Mouse (Mus musculus): ENCODE results near the gene Tmem178b. TPM values are rescaled to one million over a fixed set of nuclear protein-coding genes. Genes with fewer than 3 reads are reported as not detected.

Tmem178b gene
- polyA plus RNA-seq, 1 experiment from 2014 or later, result 1.2 TPM

GRCm38 (mm10) chr6:39945670-39946440 is 72.8 kb downstream of the Tmem178b start:
- Histone ChIP-seq H3K27ac (ENCODE audit: low read length) (no peak overlapping the region), H3K9me3 (replicated peaks; ENCODE audit: control insufficient read depth, low read length) (no peaks in the 10 kb centered on the region), H3K4me1 (ENCODE audit: control insufficient read depth, insufficient read depth, low read length) (no peaks in the 10 kb centered on the region), H3K4me2 (ENCODE audit: low read depth, low read length) (no peak overlapping the region), H3K36me3 (ENCODE audit: control insufficient read depth, insufficient read depth, low read length) (no peaks in the 10 kb centered on the region), H3K27me3 (ENCODE audit: control insufficient read depth, insufficient read depth, low read length) (no peaks in the 10 kb centered on the region), H3K9ac (ENCODE audit: low read length) (no peak overlapping the region), H3K4me3 (replicated peaks; ENCODE audit: low read length) (no peak overlapping the region)
- WGBS, result 84% methylated on average over 5 of the region's 5 CpGs
- ATAC-seq (ENCODE audit: insufficient read depth, low FRiP score), result no peak

GRCm38 (mm10) chr6:39946601-39947000 is 73.5 kb downstream of the Tmem178b start:
- Histone ChIP-seq H3K9ac (ENCODE audit: low read length) (no peak overlapping the region), H3K36me3 (ENCODE audit: control insufficient read depth, insufficient read depth, low read length) (no peaks in the 10 kb centered on the region), H3K27me3 (ENCODE audit: control insufficient read depth, insufficient read depth, low read length) (no peaks in the 10 kb centered on the region), H3K9me3 (replicated peaks; ENCODE audit: control insufficient read depth, low read length) (no peaks in the 10 kb centered on the region), H3K27ac (ENCODE audit: low read length) (no peak overlapping the region), H3K4me2 (ENCODE audit: low read depth, low read length) (no peak overlapping the region), H3K4me3 (replicated peaks; ENCODE audit: low read length) (no peak overlapping the region), H3K4me1 (ENCODE audit: control insufficient read depth, insufficient read depth, low read length) (no peaks in the 10 kb centered on the region)
- ATAC-seq (ENCODE audit: insufficient read depth, low FRiP score), result no peak
- 76% methylated on average over 4 of the region's 4 CpGs for WGBS

GRCm38 (mm10) chr6:39953951-39954350 is 80.9 kb downstream of the Tmem178b start:
- Histone ChIP-seq H3K4me1 (ENCODE audit: control insufficient read depth, insufficient read depth, low read length) (no peaks in the 10 kb centered on the region), H3K9me3 (replicated peaks; ENCODE audit: control insufficient read depth, low read length) (no peaks in the 10 kb centered on the region), H3K9ac (ENCODE audit: low read length) (no peak overlapping the region), H3K4me3 (replicated peaks; ENCODE audit: low read length) (no peak overlapping the region), H3K4me2 (ENCODE audit: low read depth, low read length) (no peak overlapping the region), H3K27me3 (ENCODE audit: control insufficient read depth, insufficient read depth, low read length) (no peaks in the 10 kb centered on the region), H3K27ac (ENCODE audit: low read length) (no peak overlapping the region), H3K36me3 (ENCODE audit: control insufficient read depth, insufficient read depth, low read length) (no peaks in the 10 kb centered on the region)
- no peak for ATAC-seq (ENCODE audit: insufficient read depth, low FRiP score)
- WGBS, result 83% methylated on average over 5 of the region's 5 CpGs

GRCm38 (mm10) chr6:39955211-39955610 is 82.1 kb downstream of the Tmem178b start:
- H3K27ac ChIP-seq (ENCODE audit: low read length), result no peak overlapping the region
- 76% methylated on average over 2 of the region's 2 CpGs for WGBS

GRCm38 (mm10) chr6:39964606-39965005 is 91.5 kb downstream of the Tmem178b start:
- Histone ChIP-seq H3K4me3 (replicated peaks; ENCODE audit: low read length) (no peak overlapping the region), H3K9me3 (replicated peaks; ENCODE audit: control insufficient read depth, low read length) (no peaks in the 10 kb centered on the region), H3K36me3 (ENCODE audit: control insufficient read depth, insufficient read depth, low read length) (no peaks in the 10 kb centered on the region), H3K9ac (ENCODE audit: low read length) (no peak overlapping the region), H3K27ac (ENCODE audit: low read length) (no peak overlapping the region), H3K4me2 (ENCODE audit: low read depth, low read length) (no peak overlapping the region), H3K27me3 (ENCODE audit: control insufficient read depth, insufficient read depth, low read length) (no peaks in the 10 kb centered on the region), H3K4me1 (ENCODE audit: control insufficient read depth, insufficient read depth, low read length) (no peaks in the 10 kb centered on the region)
- WGBS, result 64% methylated on average over 4 of the region's 4 CpGs
- no peak for ATAC-seq (ENCODE audit: insufficient read depth, low FRiP score)

More at GRCm38 (mm10) chr6:39955211-39955610, 82.1 kb downstream of the Tmem178b start:
- H3K9ac ChIP-seq (ENCODE audit: low read length), result no peak overlapping the region
- no peaks in the 10 kb centered on the region for H3K9me3 ChIP-seq (replicated peaks; ENCODE audit: control insufficient read depth, low read length)
- no peaks in the 10 kb centered on the region for H3K27me3 ChIP-seq (ENCODE audit: control insufficient read depth, insufficient read depth, low read length)
- H3K4me2 ChIP-seq (ENCODE audit: low read depth, low read length), result no peak overlapping the region
- no peak for ATAC-seq (ENCODE audit: insufficient read depth, low FRiP score)
- H3K4me1 ChIP-seq (ENCODE audit: control insufficient read depth, insufficient read depth, low read length), result no peaks in the 10 kb centered on the region
- no peaks in the 10 kb centered on the region for H3K36me3 ChIP-seq (ENCODE audit: control insufficient read depth, insufficient read depth, low read length)
- no peak overlapping the region for H3K4me3 ChIP-seq (replicated peaks; ENCODE audit: low read length)

- H3K4me1 ChIP-seq (ENCODE audit: control insufficient read depth, insufficient read depth, low read length), result no peaks in the 10 kb centered on the region
- H3K36me3 ChIP-seq (ENCODE audit: control insufficient read depth, insufficient read depth, low read length), result no peaks in the 10 kb centered on the region
- ATAC-seq (ENCODE audit: insufficient read depth, low FRiP score), result no peak
- H3K27me3 ChIP-seq (ENCODE audit: control insufficient read depth, insufficient read depth, low read length), result no peaks in the 10 kb centered on the region
- no peak overlapping the region for H3K4me3 ChIP-seq (replicated peaks; ENCODE audit: low read length)
- H3K4me2 ChIP-seq (ENCODE audit: low read depth, low read length), result no peak overlapping the region
- H3K9me3 ChIP-seq (replicated peaks; ENCODE audit: control insufficient read depth, low read length), result no peaks in the 10 kb centered on the region
- H3K27ac ChIP-seq (ENCODE audit: low read length), result no peak overlapping the region
- no peak overlapping the region for H3K9ac ChIP-seq (ENCODE audit: low read length)
Observed at GRCm38 (mm10) chr6:39970281-39970680, 97.2 kb downstream of the Tmem178b start.

- no peak overlapping the region for H3K4me2 ChIP-seq (ENCODE audit: low read depth, low read length)
- H3K9me3 ChIP-seq (replicated peaks; ENCODE audit: control insufficient read depth, low read length), result no peaks in the 10 kb centered on the region
- ATAC-seq (ENCODE audit: insufficient read depth, low FRiP score), result no peak
- no peaks in the 10 kb centered on the region for H3K4me1 ChIP-seq (ENCODE audit: control insufficient read depth, insufficient read depth, low read length)
- no peak overlapping the region for H3K4me3 ChIP-seq (replicated peaks; ENCODE audit: low read length)
- H3K27me3 ChIP-seq (ENCODE audit: control insufficient read depth, insufficient read depth, low read length), result no peaks in the 10 kb centered on the region
- no peak overlapping the region for H3K27ac ChIP-seq (ENCODE audit: low read length)
- H3K9ac ChIP-seq (ENCODE audit: low read length), result no peak overlapping the region
- H3K36me3 ChIP-seq (ENCODE audit: control insufficient read depth, insufficient read depth, low read length), result no peaks in the 10 kb centered on the region
- WGBS, result 63% methylated on average over 4 of the region's 4 CpGs
Observed at GRCm38 (mm10) chr6:39978942-39979341, 105.9 kb downstream of the Tmem178b start.

- Histone ChIP-seq H3K9ac (ENCODE audit: low read length) (no peak overlapping the region), H3K27me3 (ENCODE audit: control insufficient read depth, insufficient read depth, low read length) (no peaks in the 10 kb centered on the region), H3K9me3 (replicated peaks; ENCODE audit: control insufficient read depth, low read length) (no peaks in the 10 kb centered on the region), H3K27ac (ENCODE audit: low read length) (no peak overlapping the region), H3K4me2 (ENCODE audit: low read depth, low read length) (no peak overlapping the region), H3K36me3 (ENCODE audit: control insufficient read depth, insufficient read depth, low read length) (no peaks in the 10 kb centered on the region), H3K4me3 (replicated peaks; ENCODE audit: low read length) (no peak overlapping the region), H3K4me1 (ENCODE audit: control insufficient read depth, insufficient read depth, low read length) (no peaks in the 10 kb centered on the region)
- 66% methylated on average over 4 of the region's 4 CpGs for WGBS
- ATAC-seq (ENCODE audit: insufficient read depth, low FRiP score), result no peak
Observed at GRCm38 (mm10) chr6:39990772-39991171, 117.7 kb downstream of the Tmem178b start.

GRCm38 (mm10) chr6:39991922-39992321 is 118.9 kb downstream of the Tmem178b start:
- no peak overlapping the region for H3K27ac ChIP-seq (ENCODE audit: low read length)
- no peaks in the 10 kb centered on the region for H3K9me3 ChIP-seq (replicated peaks; ENCODE audit: control insufficient read depth, low read length)
- H3K4me1 ChIP-seq (ENCODE audit: control insufficient read depth, insufficient read depth, low read length), result no peaks in the 10 kb centered on the region
- H3K4me3 ChIP-seq (replicated peaks; ENCODE audit: low read length), result no peak overlapping the region
- no peaks in the 10 kb centered on the region for H3K27me3 ChIP-seq (ENCODE audit: control insufficient read depth, insufficient read depth, low read length)
- 34% methylated on average over 6 of the region's 6 CpGs for WGBS
- H3K4me2 ChIP-seq (ENCODE audit: low read depth, low read length), result no peak overlapping the region
- no peaks in the 10 kb centered on the region for H3K36me3 ChIP-seq (ENCODE audit: control insufficient read depth, insufficient read depth, low read length)
- no peak overlapping the region for H3K9ac ChIP-seq (ENCODE audit: low read length)
- ATAC-seq (ENCODE audit: insufficient read depth, low FRiP score), result no peak
